Mouse (Mus musculus) small intestine, adult 2 months (tissue): ENCODE measurements around the gene BC037034.

ENCODE experiments used
- CTCF ChIP-seq: fragments of 200-500 bp; IDR thresholded peaks from 2 replicates; pipeline ENCODE4 v1.5.1; 2012; ENCODE audit warnings: low read depth, mild to moderate bottlenecking, control low read depth, inconsistent platforms, low read length, moderate library complexity, mixed read lengths; ENCODE audit not compliant: insufficient replicate concordance, insufficient read length; ENCODE audit errors: extremely low read depth
- POLR2A ChIP-seq: fragments of 200-500 bp; IDR thresholded peaks from 2 replicates; pipeline ENCODE4 v1.6.1; 2012; ENCODE audit warnings: low read depth, mild to moderate bottlenecking, control low read depth, inconsistent platforms, low read length, moderate library complexity

- no peak for TF ChIP-seq CTCF
- TF ChIP-seq POLR2A = no peak
Observed at GRCm38 (mm10) chr5:138275216-138276050, 11.6 kb upstream of the BC037034 start.
